Mouse (Mus musculus) MEL (cell line): ENCODE measurements around the gene Zfp324. TPM values are rescaled to one million over a fixed set of nuclear protein-coding genes. Genes with fewer than 3 reads are reported as not detected.
A peak's percentile ranks its signal among the peaks of the same experiment; 100 is the strongest.

ENCODE experiments used
- DNase-seq: peaks from one replicate; pipeline ENCODE4 v3.0.0; 2011; ENCODE audit warnings: low read depth, low spot score
- H3K27ac ChIP-seq: 2 replicates; pipeline ENCODE4 v1.5.1; 2012; ENCODE audit warnings: low read depth, mild to moderate bottlenecking, control low read depth, low read length, moderate library complexity; ENCODE audit not compliant: control insufficient read depth
- H3K27me3 ChIP-seq, 2 experiments: fragments of 150-350 bp in 1 of 2; sonication (generic) in 1 of 2; 2 replicates each; pipeline ENCODE4 v1.6.1; 2012; ENCODE audit warnings: low read length in 2 of 2, mild to moderate bottlenecking in 2 of 2, improper control_type of control experiment in 1 of 2, moderate library complexity in 1 of 2; ENCODE audit not compliant: insufficient read depth in 2 of 2, control insufficient read depth in 1 of 2
- H3K36me3 ChIP-seq, 2 experiments: 2 replicates each; pipeline ENCODE4 v1.6.1; 2012 to 2014; ENCODE audit warnings: low read length in 2 of 2, improper control_type of control experiment in 1 of 2, inconsistent platforms in 1 of 2, mild to moderate bottlenecking in 1 of 2; ENCODE audit not compliant: insufficient read depth in 2 of 2, control insufficient read depth in 1 of 2
- H3K4me1 ChIP-seq, 2 experiments: fragments of 150-350 bp in 1 of 2; sonication (generic) in 1 of 2; 2 replicates each; pipeline ENCODE4 v1.6.1; 2012; ENCODE audit warnings: low read length in 2 of 2, improper control_type of control experiment in 1 of 2, mild to moderate bottlenecking in 1 of 2; ENCODE audit not compliant: insufficient read depth in 2 of 2, control insufficient read depth in 1 of 2
- H3K4me3 ChIP-seq, 2 experiments: fragments of 150-350 bp in 1 of 2; sonication (generic) in 1 of 2; 2 replicates each; pipeline ENCODE4 v1.5.1; 2012; ENCODE audit warnings: low read depth in 2 of 2, low read length in 2 of 2, mild to moderate bottlenecking in 2 of 2, moderate library complexity in 2 of 2, control low read depth in 1 of 2, improper control_type of control experiment in 1 of 2; ENCODE audit not compliant: control insufficient read depth in 1 of 2, insufficient read depth in 1 of 2
- H3K79me2 ChIP-seq: 2 replicates; pipeline ENCODE4 v1.6.1; 2012; ENCODE audit warnings: mild to moderate bottlenecking, low read length, moderate library complexity; ENCODE audit not compliant: control insufficient read depth, poor library complexity, insufficient read depth
- H3K9ac ChIP-seq: 2 replicates; pipeline ENCODE4 v1.6.1; 2012; ENCODE audit warnings: low read depth, mild to moderate bottlenecking, control low read depth, low read length, moderate library complexity; ENCODE audit not compliant: control insufficient read depth, poor library complexity, severe bottlenecking
- H3K9me3 ChIP-seq: fragments of 150-350 bp; sonication (generic); replicated peaks from 2 replicates; pipeline ENCODE4 v1.6.1; 2012; ENCODE audit warnings: mild to moderate bottlenecking, low read length, improper control_type of control experiment, moderate library complexity; ENCODE audit not compliant: insufficient read depth
- BHLHE40 ChIP-seq: IDR thresholded peaks from 2 replicates; pipeline ENCODE4 v1.6.1; 2012; ENCODE audit warnings: low read depth, mild to moderate bottlenecking, inconsistent platforms, low read length, improper control_type of control experiment, borderline replicate concordance
- CHD1 ChIP-seq: IDR thresholded peaks from 2 replicates; pipeline ENCODE4 v1.6.1; 2012; ENCODE audit warnings: low read depth, mild to moderate bottlenecking, inconsistent platforms, low read length, improper control_type of control experiment
- ETS1 ChIP-seq: IDR thresholded peaks from 2 replicates; pipeline ENCODE4 v1.6.1; 2012; ENCODE audit warnings: low read depth, mild to moderate bottlenecking, inconsistent platforms, low read length, improper control_type of control experiment, moderate library complexity
- GATA1 ChIP-seq: IDR thresholded peaks from 2 replicates; pipeline ENCODE4 v1.6.1; 2011; ENCODE audit warnings: low read depth, low read length, improper control_type of control experiment
- HCFC1 ChIP-seq: IDR thresholded peaks from 2 replicates; pipeline ENCODE4 v1.6.1; 2012; ENCODE audit warnings: low read depth, mild to moderate bottlenecking, inconsistent platforms, low read length, improper control_type of control experiment, moderate library complexity
- JUND ChIP-seq: IDR thresholded peaks from 2 replicates; pipeline ENCODE4 v1.6.1; 2011; ENCODE audit warnings: low read depth, mild to moderate bottlenecking, improper control_type of control experiment, low read length
- KAT2A ChIP-seq: conservative IDR thresholded peaks from 2 replicates; pipeline ENCODE4 v1.6.1; 2012; ENCODE audit warnings: low read depth, low read length, improper control_type of control experiment, inconsistent platforms
- MAZ ChIP-seq: IDR thresholded peaks from 2 replicates; pipeline ENCODE4 v1.6.1; 2012; ENCODE audit warnings: low read depth, mild to moderate bottlenecking, inconsistent platforms, low read length, improper control_type of control experiment
- SIN3A ChIP-seq: IDR thresholded peaks from 2 replicates; pipeline ENCODE4 v1.6.1; 2012; ENCODE audit warnings: low read length, improper control_type of control experiment, inconsistent platforms
- TBP ChIP-seq: IDR thresholded peaks from 2 replicates; pipeline ENCODE4 v1.8.0; 2011; ENCODE audit warnings: low read depth, low read length, improper control_type of control experiment
- TCF12 ChIP-seq: IDR thresholded peaks from 2 replicates; pipeline ENCODE4 v1.6.1; 2014; ENCODE audit warnings: low read depth, mild to moderate bottlenecking, inconsistent platforms, low read length, improper control_type of control experiment, moderate library complexity
- USF2 ChIP-seq, 2 experiments: IDR thresholded peaks; 2 replicates each; pipeline ENCODE4 v1.6.1; 2011 to 2012; ENCODE audit warnings: improper control_type of control experiment in 2 of 2, low read length in 2 of 2, borderline replicate concordance in 1 of 2, inconsistent platforms in 1 of 2, low read depth in 1 of 2, mild to moderate bottlenecking in 1 of 2; ENCODE audit not compliant: insufficient read depth in 1 of 2
- ZMIZ1 ChIP-seq: IDR thresholded peaks from 2 replicates; pipeline ENCODE4 v1.6.1; 2012; ENCODE audit warnings: low read depth, mild to moderate bottlenecking, inconsistent platforms, low read length, improper control_type of control experiment, moderate library complexity
- polyA plus RNA-seq, 2 experiments: library from polyadenylated mRNA; stranded (reverse) in 1 of 2; unstranded in 1 of 2; fragments of >175 nt in 1 of 2; fragments of >200 nt in 1 of 2; gene quantifications; 2 replicates each; pipeline versions ENCODE4 v1.2.1 to v1.2.4; 2012; ENCODE audit warnings: low replicate concordance in 2 of 2, low read depth in 1 of 2; ENCODE audit not compliant: insufficient read length in 2 of 2, insufficient read depth in 1 of 2, missing spikeins in 1 of 2
- total RNA-seq: library from RNA; depleted of rRNA; stranded (reverse); fragments of 300-350 nt; gene quantifications from 2 replicates; pipeline ENCODE4 v1.2.3, GENCODE M21; 2012

Zfp324 gene
- total and polyA plus RNA-seq, 3 experiments: 5.2 to 9.9 TPM; not detected in 1

DNA sequence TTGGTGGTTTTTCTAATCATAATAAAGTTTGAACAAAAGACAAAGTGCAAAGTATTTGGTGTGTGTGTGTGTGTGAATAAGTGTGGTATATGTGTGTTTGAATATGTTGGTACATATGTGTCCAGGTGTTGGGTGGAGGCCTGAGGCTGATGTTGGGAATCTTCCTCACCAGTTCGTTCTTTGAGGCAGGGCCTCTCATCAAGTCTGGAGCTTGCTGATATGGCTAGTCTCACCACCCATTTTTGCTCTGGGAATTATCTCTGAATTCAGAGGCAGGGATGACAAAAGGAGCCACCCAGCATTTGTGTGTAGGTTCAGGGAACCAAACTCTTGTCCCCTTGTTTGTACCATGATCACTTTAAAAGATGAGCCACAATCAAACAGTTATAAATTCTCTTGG lies 20.1 kb downstream of the Zfp324 start:
- no peaks in the 10 kb centered on the region for H3K9me3 ChIP-seq
- TF ChIP-seq TCF12 (no peak), USF2 (IDR thresholded peaks at IDR 0.05; ENCODE audit: borderline replicate concordance in 1 of 2, insufficient read depth in 1 of 2, low read depth in 1 of 2, low read length in 2 of 2) (no peak), CHD1 (no peak), GATA1 (no peak)
- TF ChIP-seq, all 39 proteins: peak for 0
- peaks cover 0 to 2% of the 10 kb centered on the region in 2 experiments; a peak in 2 of 4 replicates for H3K36me3 ChIP-seq
- no peak overlapping the region for H3K9ac ChIP-seq
- H3K27ac ChIP-seq: no peak overlapping the region
- no peaks in the 10 kb centered on the region for H3K79me2 ChIP-seq
- no peak for DNase-seq
- peaks cover 2 to 8% of the 10 kb centered on the region in 2 experiments; a peak in 3 of 4 replicates for H3K4me1 ChIP-seq
- H3K27me3 ChIP-seq: no peaks in the 10 kb centered on the region
- no peak overlapping the region for H3K4me3 ChIP-seq

DNA sequence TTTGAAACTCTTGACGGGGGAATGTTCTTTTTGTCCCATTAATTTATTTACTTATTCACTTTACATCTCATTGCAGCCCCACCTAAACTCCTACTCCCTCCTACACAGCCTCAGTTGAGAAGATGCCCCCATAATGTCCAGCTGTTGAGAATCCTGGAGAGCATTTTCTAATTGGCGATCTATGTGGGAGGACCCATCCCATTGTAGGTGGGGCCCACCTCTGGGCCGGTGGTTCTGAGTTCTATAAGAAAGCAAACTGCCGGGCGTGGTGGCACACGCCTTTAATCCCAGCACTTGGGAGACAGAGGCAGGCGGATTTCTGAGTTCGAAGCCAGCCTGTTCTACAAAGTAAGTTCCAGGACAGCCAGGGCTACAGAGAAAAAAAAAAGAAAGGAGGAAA lies 21.3 kb downstream of the Zfp324 start:
- peaks cover 0 to 2% of the 10 kb centered on the region in 2 experiments; a peak in 2 of 4 replicates for H3K36me3 ChIP-seq
- H3K4me1 ChIP-seq: peaks cover 2 to 8% of the 10 kb centered on the region in 2 experiments; a peak in 3 of 4 replicates
- H3K4me3 ChIP-seq: no peak overlapping the region
- no peaks in the 10 kb centered on the region for H3K79me2 ChIP-seq
- H3K27ac ChIP-seq: no peak overlapping the region
- H3K27me3 ChIP-seq: no peaks in the 10 kb centered on the region
- H3K9ac ChIP-seq: no peak overlapping the region
- DNase-seq: no peak
- H3K9me3 ChIP-seq: no peaks in the 10 kb centered on the region
- no peak for TF ChIP-seq ETS1
- TF ChIP-seq MAZ: no peak
- TF ChIP-seq BHLHE40: no peak
- TF ChIP-seq CHD1: no peak
- no peak for TF ChIP-seq JUND
- TF ChIP-seq HCFC1: no peak
- no peak for TF ChIP-seq GATA1
- no peak for TF ChIP-seq KAT2A
- TF ChIP-seq ZMIZ1: no peak

- Histone ChIP-seq H3K9me3 (no peaks in the 10 kb centered on the region), H3K36me3 (peaks cover 0 to 2% of the 10 kb centered on the region in 2 experiments; a peak in 2 of 4 replicates), H3K79me2 (no peaks in the 10 kb centered on the region), H3K27ac (no peak overlapping the region), H3K4me1 (peaks cover 2 to 8% of the 10 kb centered on the region in 2 experiments; a peak in 3 of 4 replicates), H3K27me3 (no peaks in the 10 kb centered on the region), H3K4me3 (no peak overlapping the region), H3K9ac (no peak overlapping the region)
- peak; percentile 37 for DNase-seq
- TF ChIP-seq SIN3A (no peak), GATA1 (peak; percentile 55; the same call in 1 of the 2 replicates), TBP (no peak)
Observed at GRCm38 (mm10) chr7:12987409-12988189, 22.0 kb downstream of the Zfp324 start.
